Mouse (Mus musculus): ENCODE measurements around the gene C130026I21Rik. TPM values are rescaled to one million over a fixed set of nuclear protein-coding genes. Genes with fewer than 3 reads are reported as not detected.

The C130026I21Rik gene
- polyA plus RNA-seq, 1 experiment = 1.9 TPM

DNA sequence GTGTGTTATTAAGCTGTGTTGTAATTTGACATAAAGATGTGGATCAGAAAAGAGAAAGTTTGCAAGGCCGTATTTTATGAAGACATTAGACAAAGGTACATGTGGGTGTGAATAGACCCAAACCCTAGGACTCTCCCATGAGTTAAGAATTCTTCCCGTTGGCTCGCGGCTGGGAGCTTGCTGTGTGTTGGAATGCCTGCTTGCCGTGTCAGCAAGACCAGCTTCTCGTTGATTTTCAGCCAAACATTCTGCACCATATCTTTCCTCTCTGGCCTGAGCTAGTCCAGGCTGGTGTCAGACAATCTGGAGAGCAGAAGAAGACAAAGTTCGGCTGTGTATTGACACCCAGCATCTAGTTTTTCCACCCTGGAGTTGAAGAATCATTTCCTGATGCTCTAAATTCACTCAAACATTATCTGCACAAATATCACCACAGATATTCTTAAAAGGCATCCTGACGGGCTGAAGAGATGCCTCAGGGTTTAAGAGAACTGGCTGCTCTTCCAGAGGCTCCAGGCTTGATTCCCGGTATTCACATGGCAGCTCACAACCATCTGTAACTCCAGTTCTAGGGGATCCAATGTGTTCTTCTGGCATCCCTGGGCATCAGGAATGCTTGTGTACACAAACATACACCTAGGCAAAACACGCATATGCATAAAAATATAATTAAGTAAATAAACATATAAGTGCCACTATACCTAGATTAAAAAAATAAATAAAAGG lies 317.7 kb downstream of the C130026I21Rik start:
- WGBS = 56% methylated on average over 10 of the region's 10 CpGs

DNA sequence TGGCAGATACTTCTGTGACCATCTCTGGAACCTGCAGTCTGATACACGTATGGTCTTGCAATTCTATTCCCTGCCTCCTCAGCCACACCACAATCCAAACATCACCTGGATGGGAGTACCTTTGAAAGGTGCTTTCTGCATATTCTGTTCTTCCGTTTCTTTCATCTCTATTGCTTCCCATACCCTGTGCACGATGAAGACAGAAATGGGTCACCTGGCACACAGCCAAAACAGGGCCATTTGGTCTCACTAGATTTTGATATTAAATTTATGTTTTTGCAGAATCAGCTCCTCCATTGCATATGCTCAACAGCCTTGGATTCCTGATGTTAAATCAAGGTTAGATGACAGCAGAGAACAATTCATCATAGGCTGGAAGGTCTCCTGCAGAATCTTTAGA lies 318.8 kb downstream of the C130026I21Rik start:
- no peak for DNase-seq (ENCODE audit: low read depth, low spot score)
- WGBS = 75% methylated on average over 3 of the region's 3 CpGs

More for the DNA sequence above, 317.7 kb downstream of the C130026I21Rik start:
- no peak for DNase-seq (ENCODE audit: low read depth, low spot score)

DNA sequence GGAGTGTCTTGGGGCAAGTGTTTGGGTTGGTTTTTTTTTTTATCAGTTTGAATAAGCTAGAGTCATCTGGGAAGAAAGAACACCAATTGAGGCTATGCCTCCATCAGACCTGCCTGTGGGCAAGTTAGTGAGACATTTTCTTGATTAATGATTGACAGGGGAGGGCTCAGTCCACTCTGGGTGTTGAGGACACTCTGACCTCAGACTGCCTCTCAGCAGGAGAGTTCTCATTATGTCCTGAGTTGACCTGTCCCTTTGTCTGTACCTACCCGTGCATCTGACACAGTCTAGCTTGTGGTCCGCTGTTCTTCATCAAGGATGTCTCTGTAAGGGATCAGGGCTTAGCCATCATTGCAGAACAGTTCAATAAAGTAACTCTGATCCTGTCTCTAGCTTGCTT lies 323.0 kb downstream of the C130026I21Rik start:
- 71% methylated on average over 2 of the region's 2 CpGs for WGBS
- DNase-seq (ENCODE audit: low read depth, low spot score) = no peak

DNA sequence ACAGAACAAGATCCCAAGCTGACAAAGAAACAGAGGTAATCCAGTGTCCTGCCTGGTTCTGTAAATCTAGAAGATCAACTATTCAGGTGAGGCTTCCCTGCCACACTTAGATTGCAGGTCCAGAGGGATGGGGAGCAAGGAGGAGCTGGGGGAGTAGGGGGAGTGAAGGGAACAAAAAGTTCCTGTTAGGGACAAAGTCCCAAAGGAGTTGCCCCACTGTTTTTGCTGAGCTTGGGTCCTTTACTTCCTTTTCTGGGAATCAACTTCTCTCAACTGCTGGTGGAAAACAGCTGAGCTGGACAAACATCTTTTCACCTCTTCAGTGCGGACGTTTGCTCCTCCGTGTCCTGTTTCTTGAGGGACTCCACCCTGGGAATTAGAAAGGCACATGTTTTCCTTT lies 324.4 kb downstream of the C130026I21Rik start:
- WGBS = 62% methylated on average over 3 of the region's 3 CpGs
- DNase-seq (ENCODE audit: low read depth, low spot score) = no peak

DNA sequence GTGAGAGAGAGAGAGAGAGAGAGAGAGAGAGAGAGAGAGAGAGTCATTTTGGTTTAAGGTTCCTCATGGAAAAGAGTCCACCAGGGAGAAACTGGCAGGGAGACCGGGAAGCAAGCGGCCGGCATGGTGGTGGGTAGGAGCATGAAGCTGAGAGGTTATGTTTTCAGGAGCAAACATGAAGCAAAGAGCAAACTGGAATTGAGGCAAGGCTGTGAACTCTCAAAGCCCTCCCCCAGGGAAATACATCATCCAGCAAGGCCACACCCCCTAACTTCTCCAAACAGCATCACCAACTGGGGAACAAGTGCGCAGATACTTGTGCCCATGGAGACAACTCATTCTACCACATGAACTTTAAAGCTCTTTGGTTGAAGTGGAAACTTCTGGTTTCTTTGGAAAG lies 326.8 kb downstream of the C130026I21Rik start:
- 93% methylated on average over 4 of the region's 4 CpGs for WGBS
- DNase-seq (ENCODE audit: low read depth, low spot score) = no peak

Other genes starting within 250 kb of the C130026I21Rik start
- gene Gm10553, start 170.4 kb downstream of the C130026I21Rik start, polyA plus RNA-seq (2012; rRNA removed) = not detected in 2 replicates
- gene A530032D15Rik, start 160.7 kb downstream of the C130026I21Rik start, polyA plus RNA-seq (2012; rRNA removed) = 0.21 and 0.22 TPM in 2 replicates